ENCODE assay signal across 31 mouse cellular contexts in genomic region chr14:103933813-103934212, GRCm38 (mm10).
"Had no signal": no experiment of that assay in that cellular context is flagged by ENCODE, and none has a peak within 500 bp of the region (broad histone marks: within the 10 kb centered on the region; RNA-seq: fewer than 3 reads in every experiment).

No protein-coding gene starts in this region.

- H3K4me1 ChIP-seq: limb, embryonic 10.5 days; limb, embryonic 12.5 days; limb, embryonic 13.5 days; limb, embryonic 15.5 days; liver, embryonic 12.5 days; liver, embryonic 13.5 days; liver, embryonic 15.5 days; lung, embryonic 15.5 days; megakaryocyte, embryonic 14.5 days; midbrain, embryonic 10.5 days; midbrain, embryonic 12.5 days; midbrain, embryonic 13.5 days; midbrain, embryonic 15.5 days had no signal

- H3K4me2 ChIP-seq: limb, embryonic 12.5 days; limb, embryonic 13.5 days; limb, embryonic 15.5 days; liver, embryonic 11.5 days; liver, embryonic 12.5 days; liver, embryonic 13.5 days; liver, embryonic 15.5 days; lung, embryonic 14.5 days; lung, embryonic 15.5 days; midbrain, embryonic 11.5 days; midbrain, embryonic 12.5 days; midbrain, embryonic 13.5 days; midbrain, embryonic 15.5 days had no signal

- H3K9ac ChIP-seq: limb, embryonic 12.5 days; limb, embryonic 13.5 days; limb, embryonic 15.5 days; liver, embryonic 12.5 days; liver, embryonic 13.5 days; liver, embryonic 14.5 days; liver, embryonic 15.5 days; liver, postnatal 0 days; lung, embryonic 14.5 days; lung, embryonic 15.5 days; midbrain, embryonic 12.5 days; midbrain, embryonic 13.5 days; midbrain, embryonic 15.5 days had no signal

- H3K9me3 ChIP-seq: limb, embryonic 10.5 days; limb, embryonic 12.5 days; limb, embryonic 13.5 days; limb, embryonic 15.5 days; liver, embryonic 12.5 days; liver, embryonic 13.5 days; liver, embryonic 15.5 days; lung, embryonic 15.5 days; midbrain, embryonic 10.5 days; midbrain, embryonic 12.5 days; midbrain, embryonic 13.5 days; midbrain, embryonic 15.5 days had no signal

- H3K36me3 ChIP-seq: limb, embryonic 10.5 days; limb, embryonic 12.5 days; limb, embryonic 13.5 days; limb, embryonic 15.5 days; liver, embryonic 12.5 days; liver, embryonic 13.5 days; liver, embryonic 15.5 days; lung, embryonic 15.5 days; midbrain, embryonic 10.5 days; midbrain, embryonic 12.5 days; midbrain, embryonic 13.5 days; midbrain, embryonic 15.5 days had no signal

- H3K27ac ChIP-seq: limb, embryonic 10.5 days; limb, embryonic 12.5 days; limb, embryonic 13.5 days; limb, embryonic 15.5 days; liver, embryonic 12.5 days; liver, embryonic 13.5 days; liver, embryonic 14.5 days; liver, embryonic 15.5 days; lung, embryonic 15.5 days; macrophage; midbrain, embryonic 10.5 days; midbrain, embryonic 12.5 days; midbrain, embryonic 13.5 days; midbrain, embryonic 15.5 days had no signal

- H3K27me3 ChIP-seq: limb, embryonic 12.5 days; limb, embryonic 13.5 days; limb, embryonic 15.5 days; liver, embryonic 12.5 days; liver, embryonic 13.5 days; liver, embryonic 15.5 days; lung, embryonic 15.5 days; megakaryocyte, embryonic 14.5 days; midbrain, embryonic 12.5 days; midbrain, embryonic 13.5 days; midbrain, embryonic 15.5 days had no signal

- H3K4me3 ChIP-seq: limb, embryonic 10.5 days; limb, embryonic 12.5 days; limb, embryonic 13.5 days; limb, embryonic 15.5 days; liver, embryonic 12.5 days; liver, embryonic 13.5 days; liver, embryonic 15.5 days; lung, embryonic 15.5 days; megakaryocyte, embryonic 14.5 days; midbrain, embryonic 10.5 days; midbrain, embryonic 12.5 days; midbrain, embryonic 13.5 days; midbrain, embryonic 15.5 days; myocyte had no signal

- ATAC-seq: liver, embryonic 12.5 days; liver, postnatal 0 days; lung, postnatal 0 days; midbrain, embryonic 13.5 days; midbrain, embryonic 15.5 days; midbrain, embryonic 16.5 days had no signal

- DNase-seq: left cerebral cortex, postnatal 4 days; liver; liver, embryonic 13.5 days; liver, postnatal 0 days; lung, adult 18-20 months; lung, adult 2 months; lung, embryonic 14.5 days; lung, postnatal 10 days; lung, postnatal 14 days; lung, postnatal 36 days; lung, postnatal 4 days; midbrain, embryonic 14.5 days had no signal
